26 mouse cellular contexts compared by ENCODE assay signal in the genomic region with DNA sequence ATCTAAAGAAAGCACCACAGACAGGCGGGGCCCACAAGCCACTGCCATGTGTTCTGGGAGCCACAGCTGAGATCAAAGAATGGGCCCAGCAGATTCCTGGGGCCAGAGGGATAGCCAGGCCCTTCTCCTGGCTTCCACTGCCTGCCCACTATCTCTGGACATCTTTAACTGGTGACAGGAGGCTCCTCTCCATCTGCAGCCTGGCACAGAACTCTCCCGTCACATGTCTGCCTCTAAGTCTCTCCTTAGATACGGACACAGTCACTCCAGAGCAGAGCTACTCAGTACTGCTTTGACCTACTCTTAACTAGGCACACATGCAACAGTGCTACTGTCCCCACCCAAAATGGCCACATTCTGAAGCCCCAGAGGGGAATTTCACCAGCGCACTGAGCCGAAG.
"Had no signal": no experiment of that assay in that cellular context is flagged by ENCODE, and none has a peak within 500 bp of the region (broad histone marks: within the 10 kb centered on the region; RNA-seq: fewer than 3 reads in every experiment).

No protein-coding gene starts in this region.

- H3K27me3 ChIP-seq: intestine, embryonic 15.5 days; liver, embryonic 12.5 days had no signal

- H3K36me3 ChIP-seq: heart, embryonic 10.5 days; heart, embryonic 12.5 days; hindbrain, embryonic 10.5 days; hindbrain, embryonic 12.5 days; intestine, embryonic 15.5 days; limb, embryonic 13.5 days; limb, embryonic 15.5 days; liver, embryonic 12.5 days had no signal

- DNase-seq: gastrocnemius, adult 2 months; gastrocnemius, postnatal 10 days; gastrocnemius, postnatal 25 days; heart, postnatal 10 days; heart, postnatal 4 days; kidney, adult 18-20 months; kidney, adult 8-10 months; kidney, postnatal 10 days; kidney, postnatal 25 days; kidney, postnatal 4 days; layer of hippocampus, adult 9-11 months; layer of hippocampus, postnatal 36 days; left cerebral cortex, postnatal 4 days had no signal

- H3K9ac ChIP-seq: heart, embryonic 12.5 days; hindbrain, embryonic 12.5 days; hindbrain, embryonic 14.5 days; intestine, embryonic 15.5 days; limb, embryonic 13.5 days; limb, embryonic 15.5 days; liver, embryonic 12.5 days; liver, embryonic 14.5 days had no signal

- H3K9me3 ChIP-seq: heart, embryonic 10.5 days; heart, embryonic 12.5 days; hindbrain, embryonic 10.5 days; hindbrain, embryonic 12.5 days; intestine, embryonic 15.5 days; limb, embryonic 13.5 days; limb, embryonic 15.5 days; liver, embryonic 12.5 days had no signal

- H3K4me3 ChIP-seq: gastrocnemius, adult 2 months; heart, embryonic 10.5 days; heart, embryonic 12.5 days; hindbrain, embryonic 10.5 days; hindbrain, embryonic 12.5 days; intestine, embryonic 15.5 days; layer of hippocampus, adult 2 months; limb, embryonic 13.5 days; limb, embryonic 15.5 days; liver, embryonic 12.5 days had no signal

- H3K4me1 ChIP-seq: hindbrain, embryonic 12.5 days; limb, embryonic 13.5 days; liver, embryonic 12.5 days had no signal

- H3K27ac ChIP-seq: gastrocnemius, adult 2 months; heart, embryonic 10.5 days; hindbrain, embryonic 10.5 days; hindbrain, embryonic 12.5 days; hindbrain, embryonic 14.5 days; intestine, embryonic 15.5 days; layer of hippocampus, adult 2 months; limb, embryonic 13.5 days; limb, embryonic 15.5 days; liver, embryonic 12.5 days; liver, embryonic 14.5 days had no signal

- H3K4me2 ChIP-seq: heart, embryonic 12.5 days; hindbrain, embryonic 12.5 days; hindbrain, embryonic 14.5 days; intestine, embryonic 15.5 days; limb, embryonic 13.5 days; limb, embryonic 15.5 days; liver, embryonic 12.5 days had no signal

- ATAC-seq: inflammation-experienced regulatory T-cells, adult 6 months; intestine, embryonic 15.5 days; intestine, postnatal 0 days; liver, embryonic 12.5 days had no signal
